Mouse (Mus musculus): ENCODE results near the gene Slc38a5.

Gene Slc38a5

DNA sequence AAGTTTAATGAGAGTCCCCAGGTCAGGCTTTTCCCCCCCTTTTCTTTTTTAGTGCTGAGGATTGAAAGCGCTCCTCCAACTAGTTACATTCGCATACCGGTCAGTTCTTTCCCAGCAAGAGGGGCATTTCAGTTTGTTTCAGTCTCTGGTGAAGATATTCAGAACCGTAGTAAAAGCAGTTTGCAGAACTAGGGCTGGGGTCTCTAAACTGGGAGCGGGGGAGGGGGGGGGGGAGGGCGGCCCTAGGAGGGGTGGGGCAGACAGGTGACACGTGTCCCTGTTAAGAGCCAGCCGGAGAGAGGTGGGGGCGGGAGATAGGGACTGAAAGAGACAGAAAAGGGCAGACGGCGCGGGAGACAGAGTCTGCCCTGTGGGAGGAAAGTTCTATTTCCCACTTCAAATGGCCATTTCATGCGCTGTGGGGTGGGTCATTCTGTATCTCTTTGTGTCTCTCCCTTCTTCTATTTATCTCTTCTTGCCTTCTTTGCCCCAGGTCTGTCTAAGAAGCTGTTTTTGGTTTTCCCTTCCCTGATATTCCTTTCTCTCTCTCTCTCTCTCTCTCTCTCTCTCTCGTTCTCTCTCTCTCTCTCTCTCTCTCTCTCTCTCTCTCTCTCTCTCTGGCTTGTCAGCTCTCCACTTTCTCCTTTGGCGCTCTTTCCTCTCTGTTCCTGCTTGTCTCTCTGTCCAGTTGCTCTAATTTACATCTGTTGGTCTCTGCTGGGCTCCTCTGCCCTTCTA, at the start of gene Slc38a5:
Slc38a5 (plus strand) TSS at position 51 of the 738 bp plus-strand sequence.
- no peak for DNase-seq

DNA sequence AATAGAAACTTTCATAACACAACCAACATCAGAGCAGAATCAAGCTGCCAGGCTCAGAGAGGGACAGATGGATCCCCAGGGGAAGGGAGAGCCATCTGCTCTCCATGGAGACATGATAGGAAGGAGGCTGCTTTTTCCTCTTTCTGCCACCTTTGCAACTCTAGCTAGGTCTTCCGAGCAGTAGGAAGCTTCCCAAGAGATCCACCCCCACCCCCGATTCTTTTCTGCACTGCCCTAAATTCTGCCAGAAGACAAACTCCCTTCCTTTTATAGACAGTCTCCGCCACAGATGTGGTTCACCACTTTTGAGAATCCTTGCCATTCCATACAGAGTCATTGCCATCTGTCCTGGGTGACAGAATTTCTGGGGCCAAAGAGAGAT, 48.6 kb upstream of the Slc38a5 start:
- DNase-seq, result no peak

DNA sequence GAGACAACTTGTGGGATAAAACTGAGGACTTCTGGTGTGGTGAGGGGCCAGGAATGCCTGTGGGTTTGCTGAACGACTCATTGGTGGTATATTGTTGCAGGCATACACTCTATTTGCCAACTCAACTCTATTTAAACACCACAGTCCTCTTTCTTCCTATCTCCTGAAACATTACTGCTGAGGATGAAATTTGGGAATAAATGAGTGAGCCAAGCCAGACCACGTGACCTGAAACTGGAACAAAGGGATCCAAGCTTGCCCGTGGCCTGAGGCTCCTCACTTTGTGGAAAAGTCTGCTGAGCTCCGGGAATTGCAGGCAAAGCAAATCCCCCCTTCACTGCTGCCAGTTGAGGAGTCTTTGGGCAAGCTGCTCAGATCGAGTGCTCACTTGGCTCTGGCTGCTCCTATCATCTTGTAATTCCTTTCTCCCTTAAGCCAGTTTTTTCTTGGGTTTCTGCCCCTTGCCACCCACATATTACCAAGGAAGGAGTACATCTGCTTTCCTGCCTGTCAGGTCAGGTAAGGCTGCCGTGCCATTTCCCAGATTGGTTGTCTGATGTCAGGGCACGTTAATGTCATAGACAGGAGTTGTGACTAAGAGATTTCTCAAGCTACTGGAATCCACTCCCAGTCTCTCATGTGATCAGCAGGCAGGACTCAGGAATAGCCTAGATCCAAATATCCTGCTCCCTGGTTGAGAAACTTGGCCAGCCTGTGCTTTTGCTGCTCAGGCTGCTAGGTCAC, 48.1 kb upstream of the Slc38a5 start:
- no peak for DNase-seq

DNA sequence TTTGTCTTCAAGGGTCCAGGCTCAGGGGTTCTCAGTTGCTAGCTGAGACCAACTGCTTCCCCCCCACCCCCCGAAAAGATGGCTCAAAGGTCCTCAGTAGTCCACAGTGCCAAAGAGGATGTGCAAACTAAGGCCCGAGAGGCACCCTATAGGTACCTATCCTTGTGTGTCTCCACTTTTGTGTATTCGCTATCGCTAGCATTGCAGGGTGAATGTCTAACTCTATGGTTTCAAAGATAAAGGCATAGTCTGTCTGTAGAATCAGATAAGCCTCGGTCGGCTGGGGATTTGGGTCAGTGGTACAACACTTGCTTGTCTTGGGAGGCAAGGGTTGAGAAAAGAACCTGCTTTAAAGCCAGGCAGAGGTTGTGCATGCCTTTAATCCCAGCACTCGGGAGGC, 47.5 kb upstream of the Slc38a5 start:
- no peak for DNase-seq

DNA sequence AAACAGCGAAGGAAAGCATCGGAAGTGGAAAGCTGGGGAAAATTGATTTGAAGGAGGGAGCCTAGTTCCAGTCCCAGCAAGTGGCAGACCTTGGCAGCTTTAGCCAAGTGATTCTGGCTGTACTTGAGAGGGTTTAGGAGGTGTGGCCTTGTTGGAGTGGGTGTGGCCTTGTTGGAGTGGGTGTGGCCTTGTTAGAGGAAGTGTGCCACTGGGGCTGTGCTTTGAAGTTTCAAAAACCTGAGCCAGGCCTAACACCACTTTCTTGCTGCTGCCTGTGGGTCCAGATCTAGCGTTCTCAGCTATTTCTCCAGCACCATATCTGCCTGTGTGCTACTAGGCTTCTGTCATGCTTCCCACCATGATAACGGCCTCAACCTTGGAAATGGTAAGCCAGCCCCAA, 40.7 kb upstream of the Slc38a5 start:
- DNase-seq, result no peak

DNA sequence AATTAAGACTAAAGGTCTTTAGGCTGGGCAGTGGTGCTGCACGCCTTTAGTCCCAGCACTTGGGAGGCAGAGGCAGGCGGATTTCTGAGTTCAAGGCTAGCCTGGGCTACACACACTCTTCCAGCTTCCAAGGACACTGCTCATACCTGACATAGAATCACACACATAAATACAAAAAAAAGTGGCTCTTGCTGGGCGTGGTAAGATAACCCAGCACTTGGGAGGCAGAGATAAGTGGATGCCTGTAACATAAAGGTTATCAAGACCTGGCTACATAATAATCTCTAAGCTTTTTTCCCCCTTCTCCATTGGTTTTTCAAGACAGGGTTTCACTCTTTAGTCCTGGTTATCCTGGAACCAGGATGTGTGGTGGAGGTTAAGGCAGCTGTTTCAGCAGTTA, 37.3 kb upstream of the Slc38a5 start:
- DNase-seq, result no peak

DNA sequence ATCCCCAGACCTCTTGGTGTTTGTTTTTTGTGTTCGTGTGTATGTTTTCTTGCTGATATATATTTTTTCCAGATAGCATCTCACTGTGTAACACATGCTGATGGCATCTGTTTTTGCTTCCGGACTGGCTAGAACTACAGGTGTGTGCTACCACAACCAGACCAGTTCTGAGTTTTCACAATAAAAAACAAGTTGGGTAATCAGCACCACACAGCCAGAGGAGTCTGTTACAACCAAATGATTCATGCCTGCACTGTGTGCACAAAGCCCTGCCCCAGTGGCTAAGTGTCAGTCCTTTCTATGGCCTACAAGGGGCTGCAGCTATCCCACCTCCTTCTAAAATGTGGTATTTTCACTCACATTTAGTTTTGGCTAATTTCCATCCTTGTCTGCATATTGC, 34.2 kb upstream of the Slc38a5 start:
- DNase-seq, result no peak

DNA sequence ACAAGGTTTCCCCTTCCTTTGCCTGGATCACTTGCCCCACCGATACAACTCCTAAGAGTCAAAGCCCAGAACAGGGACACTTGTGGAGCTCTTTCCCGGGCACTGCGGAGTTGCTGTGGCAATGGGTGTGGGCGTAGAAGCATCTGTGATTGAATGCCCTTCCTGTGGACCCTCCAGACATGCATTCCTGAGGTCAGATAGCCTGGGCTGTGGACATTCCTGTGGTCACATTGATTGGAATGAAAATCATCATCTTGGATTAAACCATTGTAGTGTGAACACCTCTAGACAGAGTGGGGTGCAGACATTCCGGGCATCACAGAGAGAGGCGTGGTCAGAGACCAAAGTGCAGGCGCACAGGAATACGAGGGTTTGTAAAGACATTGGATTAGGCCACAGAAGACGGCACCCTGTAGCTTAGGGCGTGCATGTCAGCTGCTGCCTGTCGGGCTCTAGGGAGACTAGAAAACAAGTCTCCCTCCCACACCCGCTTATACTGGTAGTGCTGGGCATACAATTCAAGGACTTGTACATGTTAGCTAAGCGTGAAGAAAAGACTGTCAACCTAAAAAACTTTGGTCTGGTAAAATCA, 32.0 kb upstream of the Slc38a5 start:
- DNase-seq, result no peak

DNA sequence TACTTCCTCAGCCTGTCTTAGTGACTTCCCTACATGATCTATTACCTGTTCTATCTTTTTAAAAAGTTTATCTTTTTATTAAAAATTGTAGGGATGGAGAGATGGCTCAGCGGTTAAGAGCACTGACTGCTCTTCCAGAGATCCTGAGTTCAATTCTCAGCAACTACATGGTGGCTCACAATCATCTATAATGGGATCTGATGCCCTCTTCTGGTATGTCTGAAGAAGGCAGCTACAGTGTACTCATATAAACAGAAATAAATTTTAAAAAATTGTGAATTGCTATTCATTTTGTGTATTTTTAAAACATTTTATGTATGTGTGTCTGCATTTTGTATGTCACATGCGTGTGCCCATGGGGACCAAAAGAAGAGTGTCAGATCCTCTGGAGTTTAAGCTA, 23.3 kb upstream of the Slc38a5 start:
- DNase-seq, result no peak

DNA sequence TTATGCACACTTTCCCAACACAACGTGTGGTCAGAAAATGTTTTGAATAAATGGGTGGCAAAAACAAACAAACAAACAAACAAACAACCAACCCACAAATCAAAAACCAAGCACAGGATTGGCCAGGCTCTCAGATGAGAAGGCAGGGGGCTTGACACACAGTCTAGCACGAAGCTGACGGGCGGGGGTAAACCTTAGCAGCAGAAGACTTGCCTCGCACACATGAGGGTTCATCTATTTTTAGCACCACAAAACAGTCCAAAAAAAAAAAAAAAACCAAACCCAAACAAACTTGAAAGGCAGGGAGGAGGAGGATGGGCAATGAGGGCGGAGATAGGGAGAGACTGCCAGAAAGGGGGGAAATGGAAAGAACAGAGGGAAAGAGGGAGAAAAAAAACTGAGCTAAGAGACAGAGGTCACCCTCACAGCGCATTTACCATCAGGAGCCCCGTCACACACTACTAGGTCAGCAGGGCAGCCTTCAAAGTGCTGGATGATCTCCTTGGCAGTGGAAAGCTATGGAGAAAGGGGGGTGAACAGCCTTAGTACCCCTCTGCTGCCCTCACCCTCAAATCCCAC, 22.3 kb upstream of the Slc38a5 start:
- no peak for DNase-seq

DNA sequence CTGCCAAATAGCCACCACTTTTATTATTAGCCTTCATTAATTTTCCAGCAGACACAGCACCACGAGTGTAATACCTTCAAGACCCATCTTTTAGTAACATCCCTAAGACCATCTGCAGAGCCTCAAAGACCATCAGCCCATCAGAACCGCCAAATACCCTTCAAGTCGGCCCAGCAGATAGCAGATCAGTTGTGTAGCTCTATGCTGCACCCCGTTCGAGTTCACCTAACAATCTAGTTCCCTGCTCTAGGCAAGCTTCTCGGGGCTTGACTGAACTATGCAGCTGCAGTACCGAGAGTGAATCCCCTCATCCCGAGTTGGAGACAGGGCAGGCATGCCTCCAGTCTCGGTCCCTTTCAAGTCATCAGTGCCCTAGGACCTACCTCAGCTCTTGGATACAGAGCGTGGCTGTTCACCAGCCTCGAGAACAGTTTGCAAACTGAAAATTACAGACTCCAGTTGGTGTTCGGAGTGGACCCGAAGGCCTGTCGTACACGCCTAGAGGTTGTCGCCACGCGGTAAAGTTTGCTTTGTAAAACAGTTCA, 19.1 kb upstream of the Slc38a5 start:
- no peak for DNase-seq

DNA sequence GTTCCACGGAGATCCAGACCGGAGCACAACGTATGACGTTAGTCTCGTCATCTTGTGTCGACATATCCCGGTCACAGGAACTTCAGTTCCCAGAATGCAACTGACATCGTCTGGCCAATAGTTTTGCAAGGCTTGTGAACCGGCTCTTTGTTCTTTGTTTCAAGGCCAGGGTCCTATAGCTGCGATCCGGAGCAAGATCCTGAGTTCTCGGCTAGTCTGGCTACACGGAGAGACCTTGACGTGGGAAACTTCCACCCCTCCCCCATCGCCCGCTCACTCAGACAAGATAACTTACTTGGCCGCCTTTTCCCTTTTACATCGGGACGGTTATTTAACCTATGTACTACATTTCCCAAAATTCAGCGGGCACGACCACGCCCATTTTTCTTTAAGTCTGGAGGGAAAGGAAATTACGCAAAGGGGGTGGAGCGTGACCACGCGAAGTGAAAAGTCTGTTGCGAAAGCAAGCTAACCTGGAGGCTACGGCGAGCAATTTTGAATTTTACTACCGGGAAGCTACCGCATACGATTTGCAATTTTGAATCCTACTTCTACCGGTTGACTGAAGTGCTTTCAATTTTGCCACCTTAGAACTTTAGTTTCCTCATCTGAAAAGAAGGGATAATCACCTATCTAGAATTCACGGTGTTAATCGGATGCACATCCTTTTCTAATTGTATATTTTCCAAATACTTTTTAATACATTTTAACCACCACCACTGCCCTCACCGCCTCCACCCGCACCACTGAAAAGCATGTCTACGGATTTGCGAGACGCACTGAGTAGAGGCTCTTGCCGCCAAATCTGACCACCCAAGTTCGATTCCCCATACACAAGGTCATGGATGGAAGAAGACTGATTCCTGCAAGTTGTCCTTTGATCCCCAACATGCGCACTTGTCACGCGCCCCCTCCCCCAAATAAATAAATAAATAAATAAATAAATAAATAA, 18.3 kb upstream of the Slc38a5 start, which contains the start of gene Ftsj1:
Ftsj1 (minus strand) TSS at position 73 of the 952 bp plus-strand sequence.
- peak; percentile 88 for DNase-seq

DNA sequence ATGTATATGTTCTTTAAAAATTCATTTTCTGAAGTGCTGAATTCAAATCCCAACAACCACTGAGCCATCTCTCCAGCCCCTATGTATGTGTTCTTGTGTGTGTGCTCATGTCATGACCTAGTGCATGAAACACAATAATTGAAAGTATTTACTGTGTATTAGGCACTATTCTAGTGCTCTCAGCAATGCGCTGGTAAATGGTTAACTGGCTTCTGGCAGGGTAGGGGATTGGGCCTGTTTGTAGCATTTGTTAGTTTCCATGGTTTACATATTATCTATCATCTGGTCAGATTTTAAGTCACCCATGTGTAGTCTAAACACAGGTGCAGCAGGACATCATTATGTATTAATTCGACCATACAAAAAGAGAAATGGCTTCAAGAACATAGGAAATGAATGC, 17.2 kb upstream of the Slc38a5 start:
- DNase-seq, result peak; percentile 28

DNA sequence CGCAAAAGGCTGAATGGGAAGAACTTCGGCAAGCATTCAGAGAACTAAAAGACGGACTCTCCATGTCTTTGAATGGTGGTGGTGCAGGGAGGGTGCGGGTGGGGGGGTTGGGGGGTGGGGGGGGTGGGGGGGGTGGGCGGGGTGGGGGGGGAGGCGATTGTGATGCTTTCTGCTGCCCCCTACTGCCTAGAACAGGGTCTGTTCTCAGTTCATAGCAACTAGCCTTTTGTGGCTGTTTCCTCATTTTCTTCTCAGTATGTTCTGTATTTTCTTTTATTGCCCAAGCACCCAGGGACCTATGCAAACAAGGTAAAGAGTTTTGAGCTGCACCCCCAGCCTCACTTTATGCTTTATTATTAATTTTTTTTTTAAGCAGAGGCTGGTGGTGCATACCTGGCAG, 15.1 kb upstream of the Slc38a5 start:
- DNase-seq, result no peak

DNA sequence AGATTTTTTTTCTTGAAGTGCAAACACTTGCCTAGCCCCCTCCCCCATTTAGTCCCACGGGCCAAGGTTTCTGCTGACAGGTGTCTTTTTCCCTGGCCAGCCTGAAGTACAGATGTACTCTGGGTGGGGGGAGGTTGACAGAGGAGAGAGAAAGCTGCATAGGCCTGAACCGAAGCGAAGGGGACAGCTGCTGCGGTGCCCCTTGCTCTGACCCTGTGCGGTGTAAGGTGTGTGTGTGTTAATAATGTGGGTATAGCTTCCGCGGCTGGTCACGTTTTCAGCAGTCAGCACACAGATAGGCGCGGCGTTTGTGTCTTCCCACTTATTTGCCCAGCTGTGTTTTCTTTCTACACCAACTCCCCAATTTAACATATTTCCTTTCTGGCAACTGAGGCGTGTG, 11.5 kb upstream of the Slc38a5 start:
- DNase-seq, result no peak

DNA sequence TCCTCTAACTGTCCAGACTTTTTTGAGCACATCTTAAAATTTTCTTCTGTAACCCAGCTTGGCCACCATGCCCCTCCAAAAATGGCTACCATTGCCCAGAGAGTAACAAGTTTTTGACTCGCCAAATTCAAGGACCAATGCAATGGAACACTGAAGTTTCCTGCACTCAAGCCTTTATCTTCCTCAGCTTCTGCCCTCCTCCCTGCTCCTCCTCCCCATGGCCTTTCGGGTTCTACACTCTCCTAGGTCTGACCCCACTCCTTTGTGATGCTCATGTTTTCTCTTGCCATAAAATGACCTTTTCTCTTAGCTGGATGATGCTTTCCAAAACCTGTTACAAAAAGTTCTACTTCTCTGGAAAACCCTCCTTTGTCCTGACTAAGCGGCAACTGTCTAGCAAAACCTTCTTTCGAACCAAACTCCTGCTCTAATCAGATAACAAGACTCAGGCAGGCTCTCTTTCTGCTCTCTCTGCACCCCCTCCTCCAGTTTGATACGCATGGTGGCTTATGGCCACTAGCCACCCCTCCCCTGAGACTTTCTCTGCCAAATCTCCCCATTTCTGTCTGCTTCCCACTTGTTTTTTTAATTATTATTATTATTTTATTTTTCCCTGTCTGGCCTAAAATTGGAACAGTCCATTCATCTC, 7.7 kb upstream of the Slc38a5 start:
- no peak for DNase-seq

DNA sequence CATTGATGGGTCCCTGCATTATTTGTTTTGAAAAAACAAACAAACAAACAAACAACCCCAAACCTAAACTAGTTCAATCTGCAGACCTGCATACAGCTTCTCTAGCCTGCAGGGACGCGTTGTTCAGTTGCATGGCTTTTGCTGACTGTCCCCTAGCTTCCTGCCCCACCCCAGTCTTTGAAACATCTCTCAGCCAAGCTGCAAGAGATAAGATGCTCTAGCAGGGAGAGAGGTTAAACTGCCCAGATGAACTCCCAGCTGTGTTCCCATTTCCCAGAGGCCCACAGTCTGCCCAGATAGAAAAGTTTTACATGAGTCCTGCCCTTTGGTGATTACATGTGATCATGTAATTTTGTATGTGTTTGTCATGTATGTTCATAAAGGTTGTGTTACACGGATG, 6.7 kb upstream of the Slc38a5 start:
- DNase-seq, result no peak

DNA sequence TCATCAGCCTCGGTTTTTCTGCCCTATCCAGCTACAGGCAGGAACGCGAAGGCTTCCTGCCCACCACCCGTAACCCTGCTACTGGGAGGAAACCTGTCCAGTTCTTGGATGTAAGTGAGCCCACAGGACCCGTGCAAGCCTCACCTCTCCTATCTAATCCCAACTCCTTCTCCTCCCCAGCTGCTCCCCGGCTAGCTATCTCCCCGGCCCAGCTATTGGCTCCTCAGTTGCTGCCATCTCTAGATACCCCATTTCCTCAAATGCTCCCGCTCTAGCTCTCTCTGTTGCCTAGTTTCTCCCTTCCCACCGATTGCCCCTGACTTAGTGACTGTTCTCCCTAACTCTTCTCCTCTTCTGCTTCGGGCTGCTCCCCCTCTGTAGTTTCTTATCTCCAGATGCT, 1.1 kb downstream of the Slc38a5 start:
- no peak for DNase-seq

DNA sequence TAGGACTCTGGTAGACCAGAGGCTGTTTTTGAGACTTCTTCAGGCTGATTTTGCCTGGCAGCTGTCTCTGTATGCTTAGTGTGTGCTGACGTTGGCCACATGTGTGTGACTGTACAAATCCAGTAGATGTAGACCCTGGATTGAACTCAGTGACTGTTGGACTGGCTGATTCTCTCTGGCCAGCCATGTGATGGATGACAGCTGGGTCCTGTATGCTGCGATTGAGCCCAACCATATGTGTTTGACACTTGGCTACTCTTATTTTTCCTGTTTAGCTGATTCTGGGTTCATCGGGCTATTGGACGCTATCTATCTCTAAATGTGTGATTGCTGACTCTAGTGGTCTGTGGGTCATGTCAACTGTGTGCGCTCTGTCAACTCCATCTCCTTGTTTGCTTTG, 3.1 kb downstream of the Slc38a5 start:
- peak; percentile 52 for DNase-seq

DNA sequence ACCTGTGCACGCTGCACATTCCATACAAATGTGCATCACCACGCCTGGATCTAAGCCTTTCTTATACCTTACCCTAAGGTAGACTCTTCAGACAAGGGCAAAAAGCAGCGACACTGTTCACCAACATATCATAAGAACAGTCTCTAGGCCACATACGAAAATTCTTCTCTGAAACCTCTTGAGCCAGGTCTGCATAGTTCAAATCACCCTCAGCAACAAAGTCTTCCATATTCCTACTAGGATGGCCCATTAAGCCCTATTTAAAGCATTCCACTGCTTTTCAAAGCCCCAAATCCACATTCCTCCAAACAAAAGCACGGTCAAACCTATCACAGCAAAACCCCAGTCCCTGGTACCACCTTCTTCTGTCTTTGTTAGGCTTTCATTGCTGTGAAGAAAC, 17.7 kb downstream of the Slc38a5 start:
- no peak for DNase-seq

DNA sequence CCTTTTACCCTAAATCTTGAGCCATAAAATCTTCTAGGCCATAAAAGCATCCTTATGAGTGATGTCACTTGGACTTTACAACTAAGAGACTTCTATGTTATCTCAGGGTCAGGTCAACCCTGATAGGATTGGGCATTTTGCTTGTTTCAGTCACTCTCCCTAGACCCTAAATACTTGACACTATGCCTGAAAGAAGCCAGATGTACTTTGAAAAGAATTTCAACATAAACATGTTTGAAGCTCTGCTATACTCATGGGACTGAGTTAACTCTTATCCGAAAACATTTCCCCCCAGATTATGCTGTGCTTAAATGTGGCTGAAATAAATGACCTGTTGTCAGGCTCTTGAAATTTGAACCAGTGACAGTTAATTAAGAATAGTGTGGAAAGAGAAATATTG, 38.4 kb downstream of the Slc38a5 start:
- DNase-seq, result peak; percentile 1

DNA sequence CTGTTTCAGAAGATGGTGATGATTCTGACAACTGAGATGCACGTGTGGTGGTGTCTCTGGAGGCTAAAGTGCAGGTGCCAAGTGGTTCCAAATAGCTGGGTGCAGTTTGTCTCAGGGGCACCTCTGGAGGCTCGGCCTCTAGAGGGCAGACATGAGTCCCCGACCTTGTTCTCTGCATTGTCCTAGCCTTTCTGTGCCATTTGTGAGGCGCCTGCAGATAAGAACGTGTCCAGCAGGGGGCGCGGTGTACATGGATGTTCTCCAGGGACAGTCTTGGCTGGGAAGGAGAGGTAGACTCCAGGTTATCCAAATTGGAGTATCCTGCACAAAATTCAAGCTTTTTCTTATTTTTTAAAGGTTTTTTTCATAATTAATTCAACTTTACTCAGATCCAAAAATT, 44.0 kb downstream of the Slc38a5 start:
- DNase-seq, result peak; percentile 5
